Mouse (Mus musculus) right cerebral cortex, postnatal 25 days (tissue): ENCODE measurements around the gene Ubqln5.

Experiments used
- DNase-seq: peaks from one replicate; pipeline ENCODE4 v3.0.0; 2022

Gene Ubqln5

GRCm38 (mm10) chr7:104129726-104130125, at the start of gene Ubqln5:
TSS of gene Ubqln5 (minus strand) at chr7:104129826.
- DNase-seq = no peak

GRCm38 (mm10) chr7:104179074-104179473, 49.4 kb upstream of the Ubqln5 start:
- no peak for DNase-seq

GRCm38 (mm10) chr7:104178422-104179054, 48.9 kb upstream of the Ubqln5 start:
- no peak for DNase-seq

GRCm38 (mm10) chr7:104175085-104175484, 45.5 kb upstream of the Ubqln5 start:
- DNase-seq = no peak

- no peak for DNase-seq
These were observed 40.1 kb upstream of the Ubqln5 start for GRCm38 (mm10) chr7:104169634-104170204.

- DNase-seq = no peak
These were observed 37.5 kb upstream of the Ubqln5 start for GRCm38 (mm10) chr7:104167105-104167504.

- DNase-seq = no peak
These were observed 20.8 kb upstream of the Ubqln5 start, which contains the start of gene Ubqlnl for GRCm38 (mm10) chr7:104150456-104150855. TSS of gene Ubqlnl (minus strand) at chr7:104150556.

GRCm38 (mm10) chr7:104143179-104143578, 13.6 kb upstream of the Ubqln5 start, which contains the start of gene Ubqln3:
TSS of gene Ubqln3 (minus strand) at chr7:104143279.
- DNase-seq = no peak

- no peak for DNase-seq
These were observed 7.7 kb upstream of the Ubqln5 start, which contains the start of gene Olfr643 for GRCm38 (mm10) chr7:104137305-104137704. TSS of gene Olfr643 (minus strand) at chr7:104137405.

GRCm38 (mm10) chr7:104104757-104104972, 25.0 kb downstream of the Ubqln5 start, which contains the start of gene Olfr646:
TSS of gene Olfr646 (plus strand) at chr7:104104873.
- no peak for DNase-seq

- no peak for DNase-seq
These were observed 25.5 kb downstream of the Ubqln5 start for GRCm38 (mm10) chr7:104103913-104104756.

GRCm38 (mm10) chr7:104085365-104085764, 44.3 kb downstream of the Ubqln5 start, which contains the start of gene Olfr645:
TSS of gene Olfr645 (minus strand) at chr7:104085465.
- DNase-seq = no peak
